Mouse (Mus musculus): Measurements from ENCODE around the gene Kat2b.

The Kat2b gene

DNA sequence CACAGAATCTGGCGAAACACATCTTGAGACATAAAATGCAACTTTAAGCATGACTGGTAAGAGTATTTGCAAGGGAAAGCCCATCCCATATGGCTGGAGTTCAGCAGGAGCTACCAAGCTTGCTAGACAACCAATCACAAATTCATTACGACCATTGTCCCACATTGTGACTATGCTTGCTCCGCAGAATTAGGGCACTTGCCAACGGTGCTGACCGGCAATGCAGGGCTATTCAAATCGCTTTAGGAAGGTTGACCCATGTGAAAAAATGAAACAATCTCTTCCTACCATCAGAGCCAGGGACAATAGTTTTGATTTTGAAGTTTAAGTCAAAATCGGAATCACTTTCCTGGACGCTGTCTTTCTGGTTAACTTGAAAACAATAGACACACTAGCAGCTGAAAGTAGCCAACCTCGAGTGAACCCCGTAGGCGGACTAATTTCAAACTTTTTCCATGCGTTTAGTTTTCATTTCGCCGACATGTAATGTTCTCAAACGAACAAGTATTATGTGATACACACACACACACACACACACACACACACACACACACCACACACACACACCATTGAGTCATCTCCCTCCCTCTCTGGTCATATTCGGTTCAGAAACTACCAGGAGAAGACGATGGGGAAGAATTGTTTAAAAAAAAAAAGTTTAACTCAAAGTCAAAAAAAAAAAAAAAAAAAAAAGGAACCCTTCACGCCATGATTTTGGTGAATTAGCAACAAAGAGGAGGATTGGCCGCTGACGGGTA is at the start of gene Kat2b:
TSS of gene Kat2b (plus strand) at position 701 of the 758 bp plus-strand sequence.
- WGBS, result 1% methylated on average over 20 of the region's 20 CpGs

DNA sequence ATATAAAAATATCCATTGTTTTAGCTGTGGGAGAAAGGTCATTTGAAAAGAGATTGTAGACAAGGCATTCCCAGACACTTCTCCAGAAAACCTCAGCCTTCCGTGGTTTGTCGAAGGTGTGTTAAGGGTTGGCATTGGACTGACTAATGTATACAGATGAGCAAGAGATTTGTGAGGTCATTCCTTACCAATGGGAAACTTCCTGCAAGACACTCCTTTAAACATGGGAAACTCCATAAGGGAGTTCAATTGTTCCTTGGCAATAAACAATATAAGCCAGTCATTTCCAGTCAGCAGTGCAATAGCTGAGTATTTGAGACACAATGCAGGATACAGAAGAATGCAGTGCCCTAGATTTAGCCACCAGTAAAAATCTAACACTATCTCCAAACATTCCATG is 38.6 kb upstream of the Kat2b start:
- 80% methylated on average over 2 of the region's 2 CpGs for WGBS

DNA sequence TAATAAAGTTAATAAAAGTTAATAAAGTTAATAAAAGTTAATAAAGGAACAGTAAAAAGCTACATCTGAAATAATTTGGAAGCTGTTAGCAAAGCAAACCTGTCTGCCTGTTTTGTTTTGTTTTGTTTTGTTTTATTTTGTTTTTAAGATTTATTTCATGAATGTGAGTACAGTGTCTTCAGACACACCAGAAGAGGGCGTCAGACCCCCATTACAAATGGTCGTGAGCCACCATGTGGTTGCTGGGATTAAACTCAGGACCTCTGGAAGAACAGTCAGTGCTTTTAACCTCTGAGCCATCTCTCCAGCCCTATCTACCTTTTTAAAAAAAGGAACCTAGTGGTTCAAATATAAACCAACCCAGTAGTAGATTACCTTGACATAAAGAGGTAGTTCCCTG is 35.5 kb upstream of the Kat2b start:
- WGBS, result 51% methylated on average over 2 of the region's 2 CpGs

DNA sequence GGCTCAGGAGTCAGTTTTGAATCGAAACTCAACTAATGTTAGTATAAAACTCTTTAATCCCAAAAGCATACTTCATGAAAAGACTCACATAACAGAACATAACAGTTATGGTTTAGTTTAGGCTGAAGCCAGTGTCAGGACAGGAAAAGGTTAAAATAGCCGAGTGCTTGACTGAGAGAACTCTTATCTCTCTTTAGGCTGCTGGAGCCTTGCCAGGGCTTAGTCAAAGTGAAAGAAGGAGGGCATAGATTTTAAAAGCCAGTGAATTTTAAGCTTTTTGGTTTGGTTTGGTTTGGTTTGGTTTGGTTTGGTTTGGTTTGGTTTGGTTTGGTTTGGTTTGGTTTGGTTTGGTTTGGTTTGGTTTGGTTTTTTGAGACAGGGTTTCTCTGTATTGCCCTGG is 34.2 kb upstream of the Kat2b start:
- 74% methylated on average over 2 of the region's 2 CpGs for WGBS

DNA sequence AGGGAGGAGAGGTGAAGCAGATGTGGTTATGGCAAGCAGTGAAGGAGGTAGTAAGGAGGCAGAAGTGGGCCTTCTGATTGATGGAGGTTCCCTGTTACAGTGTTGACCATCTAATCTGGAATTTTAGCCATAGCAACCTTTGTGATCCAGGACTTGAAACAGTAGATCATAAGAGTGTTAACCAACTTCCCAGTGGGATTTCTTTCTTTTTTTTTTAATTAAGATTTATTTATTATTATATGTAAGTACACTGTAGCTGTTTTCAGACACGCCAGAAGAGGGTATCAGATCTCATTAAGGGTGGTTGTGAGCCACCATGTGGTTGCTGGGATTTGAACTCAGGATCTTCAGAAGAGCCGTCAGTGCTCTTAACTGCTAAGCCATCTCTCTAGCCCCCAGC is 27.3 kb upstream of the Kat2b start, which contains the start of gene Pp2d1:
TSS of gene Pp2d1 (minus strand) at position 101 of the 400 bp plus-strand sequence.
- 97% methylated on average over 2 of the region's 2 CpGs for WGBS

DNA sequence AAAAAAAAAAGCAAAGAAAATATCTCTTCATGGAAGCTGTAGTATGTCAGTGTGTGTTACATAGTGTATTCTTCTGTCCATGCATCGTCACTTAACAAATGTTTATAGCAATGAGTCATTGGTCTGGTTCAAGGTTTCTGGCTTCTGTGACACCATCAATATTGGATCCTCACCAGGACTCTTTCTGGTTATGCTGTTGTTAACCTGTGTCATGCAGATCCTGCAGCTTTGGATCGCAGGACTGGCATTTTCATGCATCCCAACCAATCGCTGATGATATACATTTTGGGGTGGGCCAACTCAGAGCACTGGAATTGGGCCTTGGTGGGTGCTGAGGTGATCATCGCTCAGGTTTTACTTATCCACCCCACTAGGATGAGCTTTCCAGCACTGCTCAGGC is 24.1 kb upstream of the Kat2b start:
- 98% methylated on average over 4 of the region's 4 CpGs for WGBS

DNA sequence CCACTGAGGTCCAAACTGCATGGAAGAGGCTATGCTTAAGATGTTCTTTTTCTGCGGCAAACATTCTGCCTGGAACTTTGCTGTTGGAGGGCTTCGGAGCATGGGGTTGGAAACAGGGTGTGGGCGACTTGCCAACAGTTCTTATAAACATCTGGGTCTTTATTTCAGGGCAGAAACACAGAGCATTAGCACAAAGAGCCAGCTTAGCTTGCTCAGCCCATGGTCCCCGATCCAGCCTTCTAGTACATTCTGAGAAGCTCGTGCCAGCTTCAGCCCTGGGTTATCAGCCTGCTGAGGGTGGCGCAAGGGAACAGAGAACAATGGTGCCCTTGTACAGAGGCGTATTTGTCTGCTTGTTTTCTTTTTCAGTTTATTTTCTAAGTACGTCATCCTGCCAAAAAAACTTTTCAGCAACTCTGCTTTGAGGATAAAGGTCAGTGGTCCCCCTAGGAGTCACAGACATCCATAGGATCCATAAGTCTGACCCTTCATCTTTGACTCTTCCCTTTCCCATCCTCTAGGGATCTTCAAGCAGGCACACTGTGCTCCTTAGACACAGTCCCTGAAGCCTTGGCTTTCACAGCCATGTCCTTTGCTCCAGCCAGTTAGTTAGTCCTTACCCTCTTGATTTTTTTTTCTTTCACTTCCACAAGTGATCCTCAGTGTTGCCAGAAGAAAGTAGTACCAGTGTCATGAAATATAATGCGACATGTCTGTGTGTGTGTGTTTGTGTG is 22.9 kb upstream of the Kat2b start:
- WGBS, result 57% methylated on average over 9 of the region's 9 CpGs

DNA sequence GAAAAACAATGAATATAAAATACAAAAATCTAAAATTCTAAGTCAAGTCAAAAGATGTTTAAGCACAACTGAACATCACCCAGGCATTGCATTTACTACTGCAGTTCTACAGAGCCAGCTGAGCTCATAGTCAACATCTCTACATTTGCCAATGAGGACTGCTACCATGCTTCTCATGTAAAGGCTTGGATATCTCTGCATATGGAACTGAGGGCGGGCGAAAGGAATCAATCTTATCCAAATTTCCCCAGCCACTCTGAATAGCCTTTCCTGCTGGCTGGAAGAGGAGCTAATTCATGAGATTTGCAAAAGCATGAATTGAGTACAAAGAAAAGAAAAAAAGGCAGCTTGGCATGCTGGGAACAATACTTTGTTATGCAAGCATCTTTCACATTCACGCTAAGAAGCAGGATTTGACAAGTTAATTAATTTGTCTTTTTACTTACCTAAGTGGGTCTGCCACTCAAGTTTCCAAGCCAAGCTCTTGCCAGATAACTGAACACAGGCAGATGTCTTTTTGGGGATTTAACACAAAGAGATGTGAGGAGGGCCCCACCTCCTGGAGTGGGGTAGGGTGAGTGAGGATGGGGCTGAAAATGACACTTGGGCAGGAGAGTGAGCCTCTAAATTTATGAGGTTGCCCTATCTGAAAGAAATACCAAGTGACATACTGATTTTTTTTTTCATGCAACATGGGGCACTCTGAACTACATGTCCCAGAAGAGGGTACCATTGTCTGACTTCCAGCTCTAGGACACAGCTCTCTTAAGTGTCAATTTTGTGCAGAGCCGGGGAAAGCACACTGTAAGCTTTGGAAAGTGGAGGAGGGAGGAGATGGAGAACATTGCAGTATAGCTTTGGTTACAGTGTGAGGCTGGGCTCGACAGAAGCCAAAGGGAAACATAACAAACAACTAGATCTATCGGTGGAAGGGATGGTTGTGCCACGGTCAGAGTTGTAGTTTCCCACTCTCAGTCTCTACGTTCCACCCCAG is 15.1 kb upstream of the Kat2b start:
- WGBS, result 61% methylated on average over 8 of the region's 8 CpGs

DNA sequence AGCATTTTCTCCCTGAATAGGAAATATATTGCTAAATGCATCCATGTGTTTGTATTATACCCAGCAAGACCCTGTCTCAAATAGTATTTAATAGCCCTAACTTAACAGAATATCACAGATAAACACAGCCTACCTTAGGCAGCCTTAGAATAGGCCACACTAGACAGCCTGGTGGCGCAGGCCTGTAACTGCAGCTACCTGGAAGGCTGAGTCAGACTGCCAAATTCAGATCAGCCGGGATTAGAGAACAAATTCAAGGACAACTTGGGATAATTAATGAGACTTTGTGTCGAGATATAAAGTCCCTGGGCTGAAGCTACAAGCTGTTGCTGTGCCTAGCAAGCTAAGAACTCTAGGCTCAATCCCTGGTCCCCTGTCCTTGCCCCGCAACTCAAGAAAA is 12.6 kb upstream of the Kat2b start:
- WGBS, result 70% methylated on average over 4 of the region's 4 CpGs

DNA sequence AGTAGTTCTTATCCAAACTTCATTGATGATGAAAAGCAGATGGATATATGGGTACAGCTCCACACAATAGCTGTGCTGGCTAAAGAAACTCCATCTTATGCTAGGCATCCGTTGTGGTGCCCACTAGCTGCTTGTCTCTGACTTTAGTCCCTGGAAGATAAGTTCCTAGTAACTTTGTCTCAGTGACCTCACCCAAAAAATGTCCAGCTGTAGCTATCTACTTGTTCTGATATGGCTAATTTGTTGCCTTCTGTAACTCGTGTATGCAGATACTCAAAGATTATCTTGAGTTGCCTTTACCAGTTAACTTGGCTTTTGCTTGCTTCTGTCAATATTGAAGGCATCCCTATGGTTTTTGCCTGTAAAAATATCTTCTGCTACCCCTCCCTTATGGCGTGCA is 11.8 kb upstream of the Kat2b start:
- WGBS, result 89% methylated on average over 3 of the region's 3 CpGs

DNA sequence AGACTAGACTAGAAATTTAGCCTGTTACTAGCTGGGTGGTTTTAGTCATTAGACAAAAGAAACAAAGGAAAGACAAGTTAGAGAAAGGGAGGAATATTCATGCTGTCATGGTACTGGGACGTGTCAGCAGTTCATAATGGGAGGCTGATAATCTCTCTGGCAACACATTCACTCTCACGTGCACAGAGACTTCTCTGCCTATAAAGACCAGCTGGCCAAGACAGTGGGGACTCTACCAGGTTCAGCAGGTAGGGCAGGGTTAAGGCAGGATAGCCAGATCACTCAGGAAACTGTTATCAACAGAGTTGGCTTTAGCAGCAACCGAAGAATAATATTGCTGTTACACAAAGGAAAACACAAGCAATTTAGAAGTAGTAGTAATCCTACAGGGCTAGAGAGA is 9.2 kb upstream of the Kat2b start:
- 74% methylated on average over 3 of the region's 3 CpGs for WGBS

DNA sequence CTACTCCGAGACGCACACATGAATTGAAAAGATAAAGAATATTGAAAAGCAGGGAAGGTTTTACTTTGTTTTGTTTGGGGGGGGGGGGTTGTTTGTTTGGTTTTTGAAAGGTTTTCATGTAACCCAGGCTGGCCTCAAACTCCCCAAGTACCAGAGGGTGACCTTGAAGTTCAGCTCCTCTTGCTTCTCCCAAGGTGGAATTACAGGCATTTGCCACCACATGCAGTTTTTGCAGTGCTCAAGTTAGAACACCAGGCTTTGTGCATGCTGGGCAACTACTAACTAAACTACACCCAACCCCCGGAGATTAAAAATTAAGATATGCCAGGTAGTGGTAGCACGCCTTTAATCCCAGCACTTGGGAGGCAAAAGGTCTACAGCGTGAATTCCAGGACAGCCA is 7.0 kb upstream of the Kat2b start:
- WGBS, result 96% methylated on average over 5 of the region's 5 CpGs

DNA sequence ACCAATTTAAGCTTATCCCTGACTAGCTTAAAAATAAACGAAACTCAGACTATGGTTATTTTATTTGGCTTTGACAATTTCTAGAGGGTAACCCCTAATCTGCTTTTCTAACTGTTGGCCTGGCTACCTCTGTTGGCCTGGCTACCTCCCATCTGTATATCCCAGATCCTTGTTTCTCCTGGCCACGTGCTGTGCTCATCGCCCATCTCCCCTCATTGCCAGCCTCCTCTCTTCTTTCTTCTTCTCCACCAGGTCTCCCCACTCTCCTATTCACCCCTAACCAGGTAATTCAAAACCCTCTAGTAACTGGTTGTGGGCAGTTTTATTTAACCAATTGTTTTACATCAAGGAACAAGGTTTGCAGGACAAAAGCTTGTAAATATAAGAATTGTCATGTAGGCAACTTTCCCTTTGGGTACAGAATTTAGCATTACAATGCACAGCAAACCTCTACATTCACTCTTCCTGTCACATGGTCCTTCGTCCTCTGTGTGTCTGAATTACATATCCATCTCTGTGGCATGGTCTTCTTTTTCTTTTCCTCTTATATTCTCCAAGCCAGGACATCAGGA is 5.1 kb upstream of the Kat2b start:
- WGBS, result 90% methylated on average over 4 of the region's 4 CpGs

DNA sequence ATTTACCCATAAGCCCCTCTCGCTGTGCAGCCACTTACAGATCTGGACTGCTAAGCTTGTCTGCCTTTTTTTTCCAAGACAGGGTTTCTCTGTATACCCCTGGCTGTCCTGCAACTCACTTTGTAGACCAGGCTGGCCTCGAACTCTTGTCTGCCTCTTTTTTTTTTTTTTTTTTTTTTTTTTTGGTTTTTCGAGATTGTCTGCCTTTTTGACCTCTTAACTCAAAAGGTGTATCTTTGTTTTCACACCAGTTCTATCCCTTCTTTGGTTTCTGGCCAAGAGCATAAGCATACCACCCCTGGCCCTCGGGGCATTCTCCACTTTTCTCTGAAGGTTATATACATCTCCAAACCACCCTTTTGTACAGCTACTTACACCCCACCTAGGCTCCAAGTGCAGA is 1.8 kb upstream of the Kat2b start:
- WGBS, result 83% methylated on average over 4 of the region's 4 CpGs

DNA sequence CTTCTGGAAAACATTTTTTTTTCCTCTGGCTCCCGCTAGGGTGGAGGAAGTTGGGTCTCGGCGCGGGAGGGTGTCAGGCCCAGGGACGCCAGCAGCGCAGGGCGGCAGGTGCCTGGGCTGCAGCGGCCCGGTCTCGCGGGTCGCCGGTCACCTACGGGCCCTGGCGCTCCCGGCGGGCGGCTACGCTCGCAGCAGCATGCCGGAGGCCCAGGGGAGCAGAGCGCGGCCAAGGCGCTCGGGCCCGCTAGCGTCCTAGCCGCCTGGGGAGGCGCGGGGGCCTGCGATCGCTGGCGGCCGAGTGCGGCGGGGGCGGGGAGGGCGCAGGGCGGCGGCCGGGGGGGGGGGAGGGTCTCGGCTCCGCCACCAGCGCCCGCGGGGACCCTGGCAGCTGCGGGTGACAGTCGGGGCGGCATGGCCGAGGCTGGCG is 271 bp downstream of the Kat2b start:
- under 1% methylated on average over 51 of the region's 51 CpGs for WGBS

DNA sequence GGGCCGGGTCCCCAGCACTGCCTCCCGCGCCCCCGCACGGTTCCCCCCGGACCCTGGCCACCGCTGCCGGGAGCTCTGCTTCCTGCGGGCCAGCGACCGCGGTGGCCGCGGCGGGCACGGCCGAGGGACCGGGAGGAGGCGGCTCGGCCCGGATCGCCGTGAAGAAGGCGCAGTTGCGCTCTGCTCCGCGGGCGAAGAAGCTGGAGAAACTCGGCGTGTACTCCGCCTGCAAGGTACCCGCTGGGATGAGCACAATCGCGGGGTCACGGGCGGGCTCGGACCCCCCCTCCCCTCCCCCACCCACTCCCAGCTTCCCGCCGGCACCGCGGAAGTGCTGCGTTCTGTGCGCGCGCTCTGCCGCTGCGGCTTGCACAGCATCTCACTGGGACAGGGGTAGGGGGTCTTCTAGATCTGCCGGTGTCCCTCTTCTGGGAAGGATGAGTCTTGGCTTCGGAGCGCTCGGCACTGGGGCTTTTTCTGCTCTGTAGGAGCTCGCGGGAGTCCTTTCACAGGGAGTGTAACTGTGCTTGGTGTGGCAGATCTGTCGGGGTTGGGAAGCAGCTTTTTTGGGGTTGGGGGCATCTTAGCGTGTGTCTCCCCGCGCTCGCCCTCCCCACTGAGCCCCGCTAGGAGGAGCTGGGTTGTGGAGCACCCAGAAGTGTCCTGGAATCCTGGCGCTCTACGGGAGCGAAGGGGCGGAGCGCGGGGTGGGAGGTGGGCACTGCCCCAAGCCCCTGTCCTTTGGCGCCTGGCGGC is 863 bp downstream of the Kat2b start:
- 1% methylated on average over 63 of the region's 67 CpGs for WGBS

DNA sequence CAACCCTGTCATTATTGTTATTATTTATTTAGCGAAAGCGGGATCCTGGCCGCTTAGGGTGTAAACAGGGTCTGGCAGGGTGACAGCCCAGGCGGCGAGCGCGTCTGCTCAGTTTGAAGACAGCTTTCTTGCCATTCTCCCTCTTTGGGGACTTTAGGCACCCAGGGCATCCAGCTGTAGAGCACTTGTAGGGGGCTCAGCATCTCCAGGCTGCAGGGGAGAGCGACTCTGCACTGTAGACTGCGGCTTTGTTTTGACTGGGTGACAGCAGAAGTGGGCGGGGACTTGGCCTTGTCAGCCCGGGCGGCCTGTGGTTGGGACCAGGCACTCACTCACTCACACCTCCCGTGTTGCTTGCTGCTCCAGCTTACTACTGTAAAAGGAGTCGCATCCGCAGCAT is 1.5 kb downstream of the Kat2b start:
- WGBS, result 1% methylated on average over 15 of the region's 15 CpGs

DNA sequence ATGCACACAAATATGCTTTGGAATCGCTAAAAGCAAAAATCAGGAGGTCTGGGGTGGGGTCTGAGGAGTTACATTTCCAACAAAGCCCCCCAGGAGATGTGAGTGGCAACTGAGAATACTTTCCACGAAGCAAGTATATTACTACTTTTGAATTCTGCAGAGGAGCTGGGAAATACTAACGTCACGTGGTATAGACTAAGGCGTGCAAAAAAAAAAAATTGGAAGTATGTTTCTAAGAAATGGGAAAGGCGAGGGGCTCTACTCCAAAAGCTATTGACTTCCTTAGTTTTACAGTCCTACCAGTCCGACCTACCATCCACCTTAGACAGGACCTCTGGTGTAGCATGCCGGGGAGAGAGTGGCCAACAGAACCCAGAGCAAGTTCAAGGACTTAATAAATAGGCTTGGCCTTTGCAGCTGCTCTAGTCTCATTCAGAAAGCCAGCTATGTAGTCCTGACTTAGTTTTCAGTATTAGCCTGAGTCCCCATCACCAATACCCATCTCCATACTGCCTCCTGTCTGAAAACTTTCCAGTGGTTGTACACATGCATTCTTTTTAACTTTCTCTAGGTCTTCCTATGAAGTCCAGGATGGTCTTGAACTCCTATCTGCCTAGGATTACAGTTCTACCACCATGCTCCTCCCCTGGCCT is 2.2 kb downstream of the Kat2b start:
- 33% methylated on average over 8 of the region's 8 CpGs for WGBS

DNA sequence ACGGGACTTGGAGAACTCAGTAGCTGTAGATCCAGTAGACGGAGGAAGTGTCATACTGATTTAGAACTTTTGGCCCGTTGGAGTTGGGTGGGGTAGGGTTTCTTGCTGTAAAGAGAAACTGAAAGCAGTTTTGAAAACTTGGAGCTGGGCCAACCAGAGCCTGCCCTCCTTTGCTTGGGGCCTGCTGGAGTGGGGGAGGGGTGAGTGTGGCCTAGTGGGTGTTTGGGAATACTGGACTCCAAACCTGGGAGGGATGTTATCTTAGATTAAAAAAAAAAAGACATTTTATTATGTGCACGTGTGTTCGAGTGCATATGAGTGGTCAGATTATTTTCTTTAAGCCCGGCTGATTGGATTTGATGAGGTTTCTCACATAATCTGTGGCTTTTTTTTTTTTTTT is 3.2 kb downstream of the Kat2b start:
- 47% methylated on average over 6 of the region's 6 CpGs for WGBS

DNA sequence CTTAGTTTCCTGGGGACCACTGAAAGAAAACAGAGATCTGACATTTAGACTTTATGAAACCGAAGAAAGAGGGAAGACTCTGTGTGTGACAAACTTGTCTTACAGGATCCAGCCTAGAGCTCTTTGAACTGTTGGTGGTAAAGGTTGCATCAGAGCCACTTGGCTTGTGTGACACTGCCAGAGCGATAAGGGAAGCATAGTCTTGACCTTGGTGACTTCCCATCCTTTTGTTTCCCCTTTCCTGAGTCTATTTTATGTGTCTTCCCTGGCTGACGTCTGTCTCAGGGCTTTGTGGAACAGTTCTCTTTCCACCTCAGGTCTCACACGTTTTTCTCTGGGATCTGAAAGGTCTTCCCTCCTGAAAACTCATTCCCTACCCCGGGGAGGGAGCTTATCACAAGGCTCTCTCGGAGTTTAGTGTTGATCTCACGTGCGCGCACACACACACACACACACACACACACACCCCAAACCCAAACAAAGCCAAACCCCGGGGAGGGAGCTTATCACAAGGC is 3.8 kb downstream of the Kat2b start:
- WGBS, result 57% methylated on average over 10 of the region's 10 CpGs

Measured in cerebral cortex, adult 2 months (tissue).